Mouse (Mus musculus) spleen, adult 2 months (tissue): ENCODE measurements around the gene Lyl1. TPM values are rescaled to one million over a fixed set of nuclear protein-coding genes. Genes with fewer than 3 reads are reported as not detected.

ENCODE experiments used
- DNase-seq, 2 experiments: peaks; one replicate each; pipeline versions ENCODE4 v3.0.0 to v3.0.0-alpha.2; 2012 to 2021; ENCODE audit warnings: low spot score in 2 of 2, low read depth in 1 of 2
- H3K27ac ChIP-seq: fragments of 200-500 bp; 2 replicates; pipeline ENCODE4 v1.5.1; 2012; ENCODE audit warnings: low read length, inconsistent platforms; ENCODE audit not compliant: insufficient read depth
- H3K27me3 ChIP-seq: fragments of 200-500 bp; 2 replicates; pipeline ENCODE4 v1.6.1; 2012; ENCODE audit warnings: mild to moderate bottlenecking, moderate library complexity, low read length, inconsistent platforms; ENCODE audit not compliant: control insufficient read depth, insufficient read depth
- H3K36me3 ChIP-seq: fragments of 200-500 bp; 2 replicates; pipeline ENCODE4 v1.6.1; 2012; ENCODE audit warnings: mild to moderate bottlenecking, low read length, inconsistent platforms; ENCODE audit not compliant: control insufficient read depth, insufficient read depth
- H3K4me1 ChIP-seq: fragments of 200-500 bp; 2 replicates; pipeline ENCODE4 v1.6.1; 2011; ENCODE audit warnings: inconsistent platforms; ENCODE audit not compliant: control insufficient read depth, insufficient read depth, insufficient read length
- H3K4me3 ChIP-seq: fragments of 200-500 bp; 2 replicates; pipeline ENCODE4 v1.5.1; 2011; ENCODE audit warnings: mild to moderate bottlenecking, inconsistent platforms; ENCODE audit not compliant: insufficient read depth, insufficient read length; ENCODE audit errors: extremely low read depth
- CTCF ChIP-seq: fragments of 200-500 bp; IDR thresholded peaks from 2 replicates; pipeline ENCODE4 v1.5.1; 2011; ENCODE audit warnings: mild to moderate bottlenecking, inconsistent platforms; ENCODE audit not compliant: insufficient read depth, insufficient read length, insufficient replicate concordance; ENCODE audit errors: extremely low read depth
- POLR2A ChIP-seq: fragments of 200-500 bp; IDR thresholded peaks from 2 replicates; pipeline ENCODE4 v1.6.1; 2011; ENCODE audit warnings: low read depth, low read length, inconsistent platforms
- WGBS: fragments of 180-500 bp; shearing (Covaris S2); methylation state at CpG from one replicate; pipeline ENCODE4 v1.1.7; 2018; 5-methylcytosine and 5-hydroxymethylcytosine counted together
- polyA plus RNA-seq: library from polyadenylated mRNA; depleted of rRNA; stranded (reverse); fragments of >200 nt; gene quantifications from 2 replicates; pipeline ENCODE4 v1.2.3, GENCODE M21; 2012

The Lyl1 gene
- polyA plus RNA-seq, 1 experiment = 90.0 TPM

DNA sequence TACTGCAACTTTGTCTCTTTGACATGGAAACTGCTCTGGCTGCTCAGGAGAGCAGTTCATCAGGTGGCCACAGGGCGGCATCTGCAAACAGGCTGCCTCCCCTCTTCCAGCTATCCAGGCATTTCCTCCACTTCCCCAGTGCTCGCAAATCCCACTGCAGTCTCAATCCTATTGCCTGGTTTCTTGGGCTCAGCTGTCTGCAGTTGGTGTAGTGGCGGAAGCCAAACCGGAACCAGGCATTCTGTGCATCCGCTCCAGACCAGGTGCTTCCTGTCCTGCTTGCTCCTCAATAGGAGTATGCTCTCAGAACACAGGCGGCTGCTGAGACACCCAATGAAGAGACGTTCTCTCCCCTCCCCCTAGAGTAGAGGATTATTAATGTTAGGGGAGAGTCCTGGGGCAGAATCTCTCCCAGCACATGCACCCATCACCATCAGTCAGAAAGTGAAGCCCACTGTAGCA, 1.4 kb upstream of the Lyl1 start:
- H3K4me1 ChIP-seq = peaks cover 33% of the 10 kb centered on the region
- WGBS = 9% methylated on average over 7 of the region's 7 CpGs
- H3K4me3 ChIP-seq = no peak overlapping the region
- no peak for TF ChIP-seq POLR2A
- TF ChIP-seq CTCF = peak; percentile 42; the same call in 1 of the 2 replicates
- H3K27me3 ChIP-seq = no peaks in the 10 kb centered on the region
- peak overlapping the region; percentile 83 for H3K27ac ChIP-seq
- peaks cover 8% of the 10 kb centered on the region for H3K36me3 ChIP-seq
- peak in 1 of 2 experiments; percentile 65 for DNase-seq

DNA sequence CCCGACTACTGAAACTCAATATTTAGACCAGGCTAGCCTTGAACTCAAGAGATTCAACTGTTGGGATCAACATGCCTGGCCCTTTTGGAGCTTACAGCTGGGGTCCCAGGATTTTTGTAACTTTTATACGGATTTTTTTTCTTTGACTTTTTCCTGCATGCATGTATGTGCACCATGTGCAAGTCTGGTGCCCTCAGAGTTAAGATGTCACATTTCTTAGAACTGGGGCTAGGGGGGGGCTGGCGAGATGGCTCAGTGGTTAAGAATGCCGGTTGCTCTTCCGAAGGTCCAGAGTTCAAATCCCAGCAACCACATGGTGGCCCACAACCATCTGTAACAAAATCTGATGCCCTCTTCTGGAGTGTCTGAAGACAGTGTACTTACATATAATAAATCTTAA, 731 bp upstream of the Lyl1 start:
- Histone ChIP-seq H3K36me3 (peaks cover 8% of the 10 kb centered on the region), H3K27ac (peak overlapping the region; percentile 83), H3K27me3 (no peaks in the 10 kb centered on the region), H3K4me1 (peaks cover 38% of the 10 kb centered on the region), H3K4me3 (no peak overlapping the region)
- TF ChIP-seq POLR2A (no peak), CTCF (no peak)
- DNase-seq = no peak
- WGBS = 19% methylated on average over 5 of the region's 5 CpGs

DNA sequence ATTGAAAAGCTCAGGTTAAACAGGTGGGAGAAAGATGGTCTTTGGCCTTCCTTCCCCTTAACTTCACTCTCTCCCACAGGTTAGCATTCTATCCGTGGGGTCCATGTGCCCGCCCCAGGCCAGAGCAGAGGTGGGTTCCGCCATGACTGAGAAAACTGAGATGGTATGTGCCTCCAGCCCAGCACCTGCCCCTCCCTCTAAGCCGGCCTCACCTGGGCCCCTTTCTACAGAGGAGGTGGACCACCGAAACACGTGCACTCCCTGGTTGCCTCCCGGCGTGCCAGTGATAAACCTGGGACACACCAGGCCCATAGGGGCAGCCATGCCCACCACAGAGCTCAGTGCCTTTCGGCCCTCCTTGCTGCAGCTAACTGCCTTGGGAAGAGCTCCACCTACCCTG, 1.3 kb downstream of the Lyl1 start:
- Histone ChIP-seq H3K27ac (peak overlapping the region; percentile 98), H3K4me1 (peaks cover 50% of the 10 kb centered on the region), H3K4me3 (peak overlapping the region; percentile 84)

DNA sequence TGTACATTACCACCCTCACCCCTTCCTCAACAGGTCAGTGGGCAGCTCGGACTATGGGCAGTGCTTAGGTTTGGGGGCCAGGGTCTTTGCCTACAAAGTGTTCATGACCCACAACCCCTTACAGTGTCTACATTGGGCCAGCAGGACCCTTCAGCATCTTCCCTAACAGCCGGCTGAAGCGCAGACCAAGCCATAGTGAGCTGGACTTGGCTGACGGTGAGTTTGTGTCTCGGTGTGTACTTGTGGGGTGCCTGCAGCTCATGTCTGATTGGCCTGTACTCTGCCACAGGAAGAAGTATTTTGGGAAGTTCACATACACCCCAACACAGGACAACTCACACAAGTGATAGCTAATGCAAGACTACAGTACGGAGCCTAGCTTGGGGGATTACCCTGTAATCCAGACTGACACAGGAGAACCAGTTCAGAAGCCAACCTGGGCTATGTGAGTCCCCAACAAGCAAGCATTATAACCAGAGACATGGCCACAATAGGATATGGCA, 1.8 kb downstream of the Lyl1 start:
- H3K36me3 ChIP-seq = 0 out of 2 replicates have a peak, but pooled peaks cover 5% of the 10 kb centered on the region
- no peak for TF ChIP-seq CTCF
- no peak for TF ChIP-seq POLR2A
- no peak for DNase-seq
- peaks cover 54% of the 10 kb centered on the region for H3K4me1 ChIP-seq
- peak overlapping the region; percentile 98 for H3K27ac ChIP-seq
- H3K4me3 ChIP-seq = peak overlapping the region; percentile 84
- WGBS = 22% methylated on average over 6 of the region's 6 CpGs
- peaks cover 3% of the 10 kb centered on the region; the same call in 1 of the 2 replicates for H3K27me3 ChIP-seq

More for the DNA sequence above, 1.3 kb downstream of the Lyl1 start:
- Histone ChIP-seq H3K27me3 (peaks cover 3% of the 10 kb centered on the region; the same call in 1 of the 2 replicates), H3K36me3 (peaks cover 5% of the 10 kb centered on the region; the same call in 1 of the 2 replicates)
- TF ChIP-seq POLR2A (no peak), CTCF (no peak)
- WGBS = 14% methylated on average over 9 of the region's 9 CpGs
- DNase-seq = no peak

DNA sequence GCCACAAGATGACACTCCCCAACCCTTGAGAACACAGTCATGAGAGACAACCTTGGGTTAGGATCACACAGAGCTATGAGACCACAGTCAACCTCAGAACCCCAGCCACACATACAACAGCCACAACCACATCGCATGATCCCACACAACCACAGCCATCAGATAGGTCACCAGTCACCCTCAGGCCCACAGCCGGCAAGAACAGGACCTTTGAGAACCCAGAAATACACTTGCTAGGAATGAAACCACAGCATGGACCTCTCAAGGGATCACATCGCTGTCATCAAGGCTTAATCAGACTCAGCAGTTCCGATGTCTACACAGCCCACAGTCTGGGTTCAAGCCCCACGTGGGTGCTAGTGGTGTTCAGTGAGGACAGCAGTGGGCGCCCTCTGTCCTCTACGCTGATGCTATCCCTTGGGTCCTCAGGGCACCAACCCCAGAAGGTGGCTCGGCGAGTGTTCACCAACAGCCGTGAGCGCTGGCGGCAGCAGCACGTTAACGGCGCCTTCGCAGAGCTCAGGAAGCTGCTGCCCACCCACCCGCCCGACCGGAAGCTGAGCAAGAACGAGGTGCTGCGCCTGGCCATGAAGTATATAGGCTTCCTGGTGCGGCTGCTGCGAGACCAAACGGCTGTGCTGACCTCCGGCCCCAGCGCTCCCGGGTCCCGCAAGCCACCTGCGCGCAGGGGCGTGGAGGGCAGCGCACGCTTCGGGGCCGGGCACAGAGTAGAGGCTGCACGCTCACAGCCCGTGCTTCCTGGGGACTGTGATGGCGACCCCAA, 2.4 kb downstream of the Lyl1 start:
- peaks cover 3% of the 10 kb centered on the region; the same call in 1 of the 2 replicates for H3K27me3 ChIP-seq
- no peak for TF ChIP-seq CTCF
- no peak for TF ChIP-seq POLR2A
- H3K4me1 ChIP-seq = peaks cover 57% of the 10 kb centered on the region
- H3K4me3 ChIP-seq = peak overlapping the region; percentile 43; the same call in 1 of the 2 replicates
- DNase-seq = peak in 1 of 2 experiments; percentile 50
- 0 out of 2 replicates have a peak, but pooled peaks cover 5% of the 10 kb centered on the region for H3K36me3 ChIP-seq
- 8% methylated on average over 38 of the region's 38 CpGs for WGBS
- H3K27ac ChIP-seq = peak overlapping the region; percentile 98

DNA sequence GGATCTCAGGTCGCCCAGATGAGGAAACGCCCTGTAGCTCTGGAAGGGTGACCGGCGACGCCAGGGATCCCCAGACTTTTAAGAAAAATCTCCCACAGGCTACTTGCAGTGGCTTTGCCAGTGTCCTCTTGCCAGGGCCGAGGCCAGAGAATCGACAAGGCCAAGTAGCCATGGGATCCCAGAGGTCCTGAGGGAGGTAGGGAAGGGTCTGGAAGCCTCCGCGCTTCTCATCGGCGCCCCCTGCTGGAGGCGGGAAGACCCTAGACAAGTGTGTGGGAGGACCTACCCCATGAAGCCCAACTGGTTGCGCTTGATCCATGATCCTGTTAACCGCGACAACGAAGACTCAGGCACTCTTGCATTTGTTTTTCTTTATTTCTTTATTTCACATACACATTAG, 3.1 kb downstream of the Lyl1 start:
- 3% methylated on average over 16 of the region's 16 CpGs for WGBS
- 0 out of 2 replicates have a peak, but pooled peaks cover 5% of the 10 kb centered on the region for H3K36me3 ChIP-seq
- peak; percentile 50 to 80 for DNase-seq
- no peak for TF ChIP-seq POLR2A
- TF ChIP-seq CTCF = peak; percentile 87
- peak overlapping the region; percentile 75 for H3K27ac ChIP-seq
- H3K27me3 ChIP-seq = peaks cover 3% of the 10 kb centered on the region; the same call in 1 of the 2 replicates
- H3K4me3 ChIP-seq = peak overlapping the region; percentile 43; the same call in 1 of the 2 replicates
- H3K4me1 ChIP-seq = peaks cover 55% of the 10 kb centered on the region
